Mouse (Mus musculus) urinary bladder, postnatal 25 days (tissue): ENCODE data around the gene Atp6v0d1.

Experiments
- DNase-seq: peaks from one replicate; pipeline ENCODE4 v3.0.0; 2022; ENCODE audit warnings: low spot score

Gene Atp6v0d1

DNA sequence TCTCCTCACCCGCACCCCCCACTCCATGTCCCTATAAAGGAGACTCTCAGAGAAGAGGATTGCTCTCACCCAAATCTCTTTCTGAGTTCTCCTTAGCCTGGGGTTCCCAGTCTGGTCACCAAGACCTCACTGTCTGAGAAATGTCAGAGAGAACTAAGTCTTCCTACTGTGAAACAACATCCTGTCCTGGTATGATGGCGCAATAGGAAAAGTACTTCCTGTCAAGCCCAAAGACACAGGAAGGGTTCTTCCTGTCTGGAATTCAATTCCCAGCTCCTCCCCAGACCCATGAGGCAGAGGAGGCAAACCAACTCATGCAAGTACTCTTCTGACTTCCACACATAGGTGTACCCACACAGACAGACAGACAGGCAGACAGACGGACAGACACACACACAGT lies 61.2 kb downstream of the Atp6v0d1 start:
- no peak for DNase-seq

DNA sequence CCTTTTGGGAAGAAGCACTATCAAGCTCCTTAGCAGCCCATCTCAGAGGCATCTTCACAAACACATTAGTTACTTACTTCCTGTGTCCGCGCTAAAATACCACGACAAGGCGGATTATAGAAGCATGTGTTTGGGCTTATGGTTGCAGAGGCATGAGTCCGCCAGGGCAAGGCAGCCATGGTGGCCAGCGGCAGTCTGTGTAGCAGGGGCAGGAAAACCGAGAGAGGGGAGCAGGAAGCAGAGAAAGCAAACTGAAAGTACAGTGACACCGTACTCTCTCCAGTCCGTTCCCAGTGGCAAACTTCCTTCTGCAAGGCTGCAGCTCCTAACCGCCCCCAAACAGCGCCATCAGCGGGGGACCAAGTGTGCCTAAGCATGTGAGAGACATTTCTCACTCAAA lies 66.1 kb downstream of the Atp6v0d1 start:
- no peak for DNase-seq

- DNase-seq, result peak; percentile 96
Observed at GRCm38 (mm10) chr8:105496439-105497180, 69.2 kb downstream of the Atp6v0d1 start, which contains the start of gene Zdhhc1. Gene Zdhhc1, minus strand, starts transcription at chr8:105496902.

DNA sequence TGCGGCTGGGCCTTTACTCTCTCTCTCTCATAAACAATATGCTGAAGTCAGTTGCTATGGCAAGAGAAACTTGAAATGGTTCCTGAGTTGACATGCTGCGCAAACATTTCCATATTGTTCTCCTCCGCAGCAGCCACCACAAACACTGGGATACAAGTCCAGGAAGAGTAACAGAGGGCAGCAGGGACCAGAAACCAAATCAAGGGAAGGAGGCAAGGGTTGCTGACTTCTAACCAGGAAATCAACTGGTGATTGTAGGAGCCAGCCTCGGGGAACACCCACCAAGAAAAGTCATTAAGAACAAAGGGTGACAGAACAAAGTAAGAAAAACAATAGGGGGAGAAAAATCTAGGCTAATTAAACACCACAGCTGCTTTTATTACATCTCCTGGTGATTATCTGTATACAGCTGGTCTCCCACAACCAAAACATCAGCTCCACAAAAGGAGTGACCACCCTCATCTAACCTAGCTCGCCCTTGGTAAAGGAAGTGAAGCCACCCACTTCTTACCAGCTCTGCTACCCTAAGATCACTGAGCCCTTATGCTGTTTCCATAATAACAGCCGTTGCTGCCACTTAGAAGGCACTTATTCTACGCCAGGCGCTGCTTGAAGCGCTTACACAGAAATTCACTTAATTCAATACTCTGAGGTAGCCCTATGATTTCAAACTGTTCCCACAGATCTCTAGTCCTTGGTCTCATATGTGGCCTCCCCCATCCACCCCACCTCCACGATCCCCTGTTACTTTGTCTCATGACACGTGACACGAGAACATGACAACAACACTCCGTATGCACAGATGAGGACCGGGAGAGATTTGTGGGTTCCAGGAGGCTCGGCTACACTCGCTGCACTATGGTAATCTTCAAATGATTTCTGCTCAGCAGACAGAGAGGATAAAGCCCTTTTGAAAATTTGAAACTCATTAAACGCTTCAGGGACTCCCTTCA lies 70.2 kb downstream of the Atp6v0d1 start:
- DNase-seq, result no peak

DNA sequence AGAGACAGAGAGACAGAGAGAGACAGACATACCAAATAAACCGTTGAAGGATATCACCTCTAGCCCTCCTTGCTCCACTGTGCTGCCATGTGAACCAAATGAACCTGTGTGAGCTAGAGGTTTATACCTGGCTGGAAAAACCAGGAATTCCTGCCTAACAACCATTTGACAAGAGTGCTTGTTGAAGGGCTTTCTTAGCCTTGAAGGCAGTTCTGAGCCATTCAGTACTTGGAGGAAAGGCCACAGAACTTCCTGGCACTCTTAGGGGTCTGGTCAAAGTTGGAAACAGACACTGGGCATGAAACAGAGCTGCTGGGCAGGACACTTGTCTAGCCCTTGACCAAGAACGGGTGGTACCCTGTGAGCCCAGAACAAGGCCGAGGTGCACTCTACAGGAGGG lies 71.3 kb downstream of the Atp6v0d1 start:
- no peak for DNase-seq

DNA sequence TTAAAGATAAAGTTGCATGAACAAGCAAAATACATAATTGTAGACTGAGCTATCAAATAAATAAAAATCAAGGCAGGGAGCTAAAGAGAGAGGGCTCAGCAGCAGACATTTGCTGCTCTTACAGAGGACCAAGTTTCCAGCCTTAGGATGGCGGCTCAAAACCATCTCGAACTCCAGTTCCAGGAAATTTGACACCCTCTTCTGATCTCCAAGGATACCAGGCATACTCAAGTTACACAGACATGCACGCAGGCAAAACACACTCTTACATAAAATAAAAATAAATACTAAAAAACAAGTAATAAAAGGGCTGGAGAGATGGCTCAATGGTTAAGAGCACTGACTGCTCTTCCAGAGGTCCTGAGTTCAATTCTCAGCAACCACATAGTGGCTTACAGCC lies 72.4 kb downstream of the Atp6v0d1 start:
- no peak for DNase-seq

- no peak for DNase-seq
Observed at GRCm38 (mm10) chr8:105489281-105489680, 76.6 kb downstream of the Atp6v0d1 start.

GRCm38 (mm10) chr8:105488082-105488481 lies 77.8 kb downstream of the Atp6v0d1 start:
- DNase-seq, result no peak

DNA sequence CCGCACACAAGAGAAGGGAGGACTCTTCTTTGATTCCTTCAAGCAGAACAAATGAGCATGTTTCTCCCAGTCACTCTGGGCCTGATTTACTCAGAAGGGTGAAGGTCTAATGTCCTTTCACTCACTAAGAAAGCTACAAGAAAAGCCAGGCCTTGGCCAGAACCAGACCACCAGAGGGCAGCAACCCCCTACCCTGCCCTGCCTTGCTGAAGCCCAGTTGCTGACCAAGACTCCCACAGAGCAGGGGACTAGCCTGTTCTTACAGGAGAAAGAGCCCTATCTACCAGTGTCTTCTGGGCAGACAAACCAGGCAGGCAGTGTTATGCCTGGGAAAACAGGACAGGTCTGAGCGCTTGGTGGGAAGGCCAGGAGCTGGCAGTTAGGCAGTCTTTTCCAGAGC lies 81.5 kb downstream of the Atp6v0d1 start:
- no peak for DNase-seq

GRCm38 (mm10) chr8:105484030-105484368 lies 81.8 kb downstream of the Atp6v0d1 start:
- no peak for DNase-seq

DNA sequence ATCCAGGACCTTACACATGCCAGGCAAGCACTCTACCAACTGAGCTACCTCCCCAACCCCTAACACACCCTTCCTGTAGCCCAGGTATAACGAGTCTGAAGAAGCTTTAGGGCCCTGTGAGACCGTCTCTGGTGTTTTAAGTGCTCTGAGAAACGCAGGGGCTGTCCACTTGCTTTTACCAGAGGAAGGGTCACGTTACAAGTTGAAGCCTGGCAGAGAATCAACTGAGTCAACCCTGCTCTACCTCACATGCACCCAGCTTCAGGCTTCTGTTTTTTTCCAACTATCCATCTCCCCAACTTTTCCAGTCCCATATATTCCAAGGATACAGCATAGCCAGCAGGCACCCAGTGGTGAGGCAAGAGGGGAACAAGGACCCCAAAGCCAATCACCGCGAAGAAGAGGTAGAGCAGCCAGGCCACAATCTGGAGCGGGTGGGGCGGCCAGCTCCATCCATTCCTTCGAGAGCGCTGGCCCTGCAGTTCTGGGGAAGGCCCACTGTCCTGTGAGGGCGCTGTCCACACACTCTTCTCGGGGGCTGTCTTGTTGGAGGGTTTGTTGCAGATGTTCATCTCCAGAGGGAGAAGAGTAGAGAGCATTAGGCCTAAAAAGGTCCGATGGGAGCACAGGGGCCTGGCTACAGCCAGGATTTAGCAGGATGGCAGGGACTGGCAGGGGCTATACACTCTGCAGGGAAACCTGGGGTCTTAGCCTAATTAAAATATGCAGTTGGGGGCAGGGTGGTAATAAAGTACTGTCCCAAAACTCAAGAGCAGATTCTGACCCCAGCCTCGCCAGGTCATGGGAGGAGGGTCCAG lies 82.4 kb downstream of the Atp6v0d1 start:
- peak; percentile 46 for DNase-seq

DNA sequence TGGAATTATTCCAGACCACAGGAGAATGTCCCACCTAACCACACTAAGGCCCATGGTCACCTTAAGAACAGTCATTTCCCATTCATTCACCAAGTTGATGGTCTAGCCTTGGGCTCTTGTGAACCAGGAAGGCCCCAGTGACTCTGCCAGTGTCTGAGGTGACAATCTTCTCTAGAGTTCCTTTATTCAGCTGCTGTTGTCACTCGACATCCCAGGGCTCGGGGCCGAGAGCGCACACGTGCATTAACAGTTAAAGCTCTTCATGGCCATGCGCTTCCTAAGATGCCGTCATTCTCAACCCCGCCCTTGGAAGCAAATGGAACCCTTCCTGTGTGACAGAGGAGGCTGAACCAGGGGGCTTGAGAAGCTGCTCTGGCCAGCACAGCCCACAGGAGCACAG lies 83.7 kb downstream of the Atp6v0d1 start:
- no peak for DNase-seq

DNA sequence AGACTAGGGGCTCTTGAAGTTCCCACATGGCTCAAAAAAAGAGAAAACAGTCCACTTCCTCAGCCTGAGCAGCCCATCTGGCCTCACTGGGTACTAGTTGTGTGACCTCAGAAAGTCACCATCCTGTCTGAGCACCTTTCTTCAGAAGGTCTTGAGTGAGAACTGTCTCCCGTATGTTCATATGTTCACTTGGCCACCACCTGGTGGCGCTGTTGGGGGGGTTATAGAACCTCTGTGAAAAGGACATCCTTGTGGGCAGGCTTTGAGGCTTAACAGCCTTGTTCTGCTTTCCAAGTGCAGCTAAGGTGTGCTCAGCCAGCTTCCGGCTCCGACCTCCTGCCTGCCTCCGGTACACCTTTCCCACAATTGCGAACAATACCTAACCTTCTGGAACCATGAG lies 84.4 kb downstream of the Atp6v0d1 start:
- DNase-seq, result no peak

DNA sequence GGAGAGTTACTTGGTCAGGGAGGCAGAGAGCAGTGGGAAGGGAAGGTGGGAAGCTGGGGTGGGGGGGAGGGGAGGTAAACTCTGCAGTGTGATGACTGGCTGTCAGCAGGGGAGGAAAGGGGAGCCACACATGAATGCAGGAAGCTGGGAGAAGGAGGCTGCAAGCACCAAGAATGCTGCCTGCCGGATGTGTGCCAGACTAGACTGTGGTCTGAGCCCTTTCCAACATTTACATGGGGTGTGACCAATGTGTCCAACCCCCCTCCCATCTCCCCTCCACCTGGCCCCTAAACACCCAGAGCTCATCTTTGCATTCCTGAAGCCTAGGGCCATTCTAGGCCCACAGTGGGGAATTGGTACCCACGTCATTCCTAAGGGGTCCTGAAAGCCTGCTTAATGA lies 84.8 kb downstream of the Atp6v0d1 start:
- DNase-seq, result no peak

DNA sequence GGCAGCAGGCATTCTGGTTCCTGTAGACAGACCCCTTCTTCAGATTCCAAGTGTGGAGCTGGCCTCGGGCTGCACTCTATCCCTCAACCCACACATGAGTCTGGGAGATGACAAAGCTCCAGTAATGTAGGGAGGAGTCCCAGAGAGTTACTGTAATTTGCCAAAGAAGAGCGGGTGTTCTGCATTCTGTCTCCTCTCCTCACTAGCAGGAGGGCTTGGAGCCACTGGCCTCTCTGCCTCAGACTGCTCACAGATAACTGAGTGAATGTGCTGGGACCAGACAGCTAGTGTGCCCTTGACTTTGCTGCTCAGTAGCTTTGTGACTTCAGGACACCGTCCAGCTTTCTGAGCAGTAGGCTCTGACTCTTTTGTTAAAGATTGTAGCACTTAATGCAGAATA lies 88.1 kb downstream of the Atp6v0d1 start:
- DNase-seq, result no peak

DNA sequence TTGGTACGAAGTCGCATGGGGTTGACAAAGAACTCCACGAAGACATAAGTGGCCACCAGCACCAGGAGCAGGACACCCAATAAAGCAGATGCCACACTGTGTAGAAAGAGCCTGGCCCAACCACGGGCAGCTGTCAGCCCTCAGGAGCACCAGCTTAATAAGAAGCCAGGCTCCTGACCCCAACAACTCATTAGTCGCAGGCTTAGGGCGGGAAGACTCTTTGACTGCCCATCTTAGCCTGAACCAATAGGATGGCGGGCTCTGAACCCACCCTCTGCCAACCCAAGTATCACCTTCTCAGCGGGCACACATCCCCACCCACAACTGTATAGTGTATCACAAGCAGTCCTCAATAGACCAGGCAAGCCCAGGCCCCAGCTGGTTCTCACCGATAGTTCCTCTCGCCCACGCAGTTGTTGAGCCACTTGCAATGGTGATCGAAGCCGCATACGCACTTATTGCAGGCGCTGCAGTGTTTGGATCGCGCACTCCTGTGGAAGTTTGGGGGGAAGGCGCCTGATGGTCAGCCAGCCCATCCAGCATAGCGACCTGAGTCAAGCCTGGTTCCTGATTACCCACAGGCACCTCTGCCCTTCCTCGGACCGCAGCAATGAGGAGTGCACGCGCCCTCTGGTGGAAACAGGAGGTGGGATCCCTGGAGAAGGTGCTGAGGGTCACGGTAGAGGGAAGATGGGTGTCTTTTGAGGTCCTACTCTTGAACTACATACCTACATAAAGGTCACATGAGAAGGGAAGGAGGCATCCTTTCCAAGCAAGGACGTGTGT lies 89.0 kb downstream of the Atp6v0d1 start:
- peak; percentile 58 for DNase-seq

- no peak for DNase-seq
Observed at GRCm38 (mm10) chr8:105476161-105476560, 89.7 kb downstream of the Atp6v0d1 start.

DNA sequence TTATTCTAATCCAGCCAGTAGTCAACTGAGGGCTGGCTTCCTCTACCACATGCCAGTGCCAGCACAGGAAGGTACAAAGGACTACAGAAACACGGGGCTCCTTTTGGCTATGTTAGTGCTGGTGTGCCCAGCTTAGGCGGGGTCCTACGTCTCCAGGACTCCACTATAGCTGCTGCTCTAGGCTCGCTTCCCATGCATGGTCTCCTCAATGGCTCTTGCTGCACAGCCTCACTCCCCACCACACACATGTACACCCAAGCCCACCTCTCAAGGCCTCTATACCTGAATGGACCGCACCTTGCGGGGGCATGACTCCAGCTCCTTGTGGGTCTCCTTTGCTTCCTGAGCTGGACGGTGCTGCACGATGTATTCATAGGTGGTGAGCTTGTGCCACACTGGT lies 90.1 kb downstream of the Atp6v0d1 start:
- DNase-seq, result no peak

GRCm38 (mm10) chr8:105475254-105475653 lies 90.6 kb downstream of the Atp6v0d1 start:
- DNase-seq, result no peak

DNA sequence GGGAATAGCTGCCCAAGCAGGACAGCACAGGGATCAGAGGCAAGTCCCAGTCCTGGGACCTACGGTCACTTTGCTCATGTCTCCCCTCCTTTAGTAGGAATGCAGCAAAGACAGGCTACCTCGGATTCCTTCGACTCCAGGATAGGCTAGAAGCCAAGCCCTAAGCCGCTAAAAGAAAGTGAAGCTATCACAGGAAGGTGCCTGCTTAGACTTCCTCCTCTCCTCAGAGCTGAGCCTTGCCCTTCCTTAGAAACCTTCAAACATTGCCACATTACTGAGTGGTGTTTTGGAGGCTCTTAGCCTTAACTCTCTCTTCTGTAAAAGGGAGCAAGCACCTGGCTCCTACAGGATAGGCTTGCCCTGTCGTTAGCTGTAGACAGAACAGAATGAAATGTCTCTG lies 91.2 kb downstream of the Atp6v0d1 start:
- no peak for DNase-seq
